Mouse (Mus musculus) kidney, adult 2 months (tissue): Measurements from ENCODE around the gene Rgmb.

ENCODE experiments used
- CTCF ChIP-seq: fragments of 200-500 bp; conservative IDR thresholded peaks from 2 replicates; pipeline ENCODE4 v1.5.1; 2011; ENCODE audit warnings: low read depth, mild to moderate bottlenecking, control low read depth, low read length, moderate library complexity, mixed read lengths; ENCODE audit not compliant: insufficient read depth, insufficient read length
- POLR2A ChIP-seq: fragments of 200-500 bp; IDR thresholded peaks from one replicate; pipeline ENCODE4 v1.6.1; 2011; ENCODE audit warnings: low read depth, low read length, control low read depth

DNA sequence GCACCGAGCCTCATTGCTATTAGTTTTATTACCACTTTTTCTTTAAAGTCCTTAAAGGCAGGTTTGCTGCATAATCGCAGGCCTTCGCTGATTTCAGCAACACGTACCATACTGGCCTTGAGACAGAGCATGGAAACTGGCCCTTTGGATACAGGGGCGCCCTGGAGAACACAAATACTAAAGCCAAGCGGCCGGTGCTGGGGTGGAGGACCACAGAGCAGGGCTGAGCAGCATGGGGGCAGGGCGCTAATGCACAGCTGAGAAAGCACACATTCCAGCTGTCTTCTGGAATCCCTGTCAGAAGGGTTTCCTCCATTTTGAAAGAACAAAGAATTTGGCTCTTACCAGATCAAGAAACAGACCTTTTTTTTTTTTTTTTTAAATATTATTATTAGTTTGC, 12.5 kb downstream of the Rgmb start:
- TF ChIP-seq CTCF (no peak), POLR2A (no peak)
